Mouse (Mus musculus): ENCODE measurements at regions not wholly inside any gene's neighbourhood (a gene's known extent, or its start where the extent isn't known, plus 50 kb on each side); places are given as distances from the start of the nearest gene placed in this dataset.
A peak's percentile ranks its signal among the peaks of the same experiment; 100 is the strongest.

GRCm38 (mm10) chr14:105706756-105707155 is 189.9 kb downstream of the Spry2 start:
- DNase-seq, result no peak

DNA sequence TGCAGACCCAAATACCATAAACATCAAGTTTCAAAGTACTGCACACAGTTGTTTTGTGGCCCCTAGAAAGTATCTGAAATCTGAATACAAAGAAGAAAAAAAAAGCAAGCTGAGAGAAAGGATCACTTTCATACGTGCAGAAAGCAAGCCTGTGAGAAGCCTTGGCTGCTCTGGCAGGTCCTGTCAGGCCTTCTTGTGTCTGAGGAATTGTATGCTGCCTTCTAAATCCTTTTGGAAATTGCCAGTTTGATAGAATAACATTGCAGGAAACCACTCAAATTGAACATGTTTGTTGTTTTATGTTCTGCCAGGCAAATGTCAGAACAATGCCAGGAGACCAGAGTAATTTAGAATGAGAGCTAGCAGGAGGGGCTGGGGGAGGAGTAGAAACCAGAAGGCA is 198.0 kb downstream of the Spry2 start:
- DNase-seq, result no peak

DNA sequence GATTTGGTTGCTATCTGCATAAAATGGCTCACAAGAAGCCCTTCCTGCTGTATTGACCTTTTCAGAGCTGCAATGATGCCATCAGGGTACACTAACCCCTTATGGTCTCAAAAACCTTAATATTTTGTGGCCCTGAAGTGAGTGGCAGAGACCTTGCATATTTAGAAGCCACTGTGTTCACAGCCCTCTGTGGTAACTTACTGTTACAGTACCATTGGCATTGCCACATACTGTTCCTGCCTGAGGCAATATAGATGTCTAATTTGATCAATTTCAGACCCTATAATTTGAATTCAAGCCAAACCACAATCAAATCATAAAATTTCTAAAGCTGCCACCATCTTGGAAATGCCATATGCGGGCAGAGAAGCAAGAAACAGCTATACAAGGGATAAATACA is 198.5 kb downstream of the Spry2 start:
- DNase-seq, result no peak

GRCm38 (mm10) chr14:105697398-105697797 is 199.2 kb downstream of the Spry2 start:
- DNase-seq, result no peak

- no peak for DNase-seq
These were observed 201.7 kb downstream of the Spry2 start for GRCm38 (mm10) chr14:105694969-105695368.

DNA sequence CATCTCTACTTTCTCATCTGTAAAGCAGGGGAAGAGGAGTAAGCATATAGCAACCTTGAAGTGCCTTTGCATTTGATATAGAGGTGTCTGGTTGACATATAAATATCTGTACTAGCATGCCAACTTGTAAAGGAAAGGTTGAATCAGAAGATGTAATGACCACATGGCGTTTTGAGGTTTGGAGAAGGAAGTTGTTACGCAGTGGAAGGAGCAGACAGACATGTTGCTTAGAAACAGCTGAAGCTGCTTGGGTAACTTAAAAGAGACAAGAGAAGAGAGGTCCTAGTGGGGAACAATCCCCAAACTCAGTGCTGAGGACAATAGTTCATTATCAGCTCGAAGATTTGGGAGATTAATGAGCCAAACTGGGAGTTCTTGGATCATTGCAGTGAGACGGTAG is 202.9 kb downstream of the Spry2 start:
- no peak for DNase-seq

DNA sequence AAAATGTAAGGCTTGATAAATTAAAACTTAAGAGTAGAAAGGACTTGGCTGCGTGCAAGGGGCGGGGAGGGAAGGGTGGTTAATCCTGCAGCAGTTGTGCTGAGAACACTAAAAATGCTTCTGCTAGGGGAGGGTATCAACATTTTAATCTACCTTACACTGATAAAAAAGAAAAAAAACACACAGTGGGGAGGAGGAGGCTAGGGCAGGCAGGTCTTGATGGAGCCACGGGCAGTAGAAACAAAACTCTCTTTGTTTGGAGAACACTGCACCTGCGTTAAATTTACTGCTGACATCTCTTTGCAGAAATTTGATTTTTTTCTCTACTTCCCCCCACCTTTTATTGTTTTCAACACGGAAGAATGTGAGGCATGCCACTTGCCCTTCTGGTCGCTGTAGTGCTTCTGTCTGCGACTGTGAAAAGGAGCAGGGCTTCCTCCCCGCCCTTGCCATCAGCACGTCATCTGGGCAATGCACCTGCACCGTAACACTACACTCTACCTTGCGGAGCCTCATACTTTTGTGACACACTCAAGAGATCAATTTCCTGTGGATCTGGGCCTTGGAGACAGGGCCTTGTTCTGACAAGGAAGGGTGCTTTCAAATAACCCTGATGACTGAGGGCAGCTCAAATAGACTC is 211.7 kb downstream of the Spry2 start:
- DNase-seq, result no peak

- DNase-seq, result no peak
These were observed 212.3 kb downstream of the Spry2 start for GRCm38 (mm10) chr14:105684329-105684728.

GRCm38 (mm10) chr14:105676646-105676930 is 220.0 kb downstream of the Spry2 start:
- DNase-seq, result no peak

DNA sequence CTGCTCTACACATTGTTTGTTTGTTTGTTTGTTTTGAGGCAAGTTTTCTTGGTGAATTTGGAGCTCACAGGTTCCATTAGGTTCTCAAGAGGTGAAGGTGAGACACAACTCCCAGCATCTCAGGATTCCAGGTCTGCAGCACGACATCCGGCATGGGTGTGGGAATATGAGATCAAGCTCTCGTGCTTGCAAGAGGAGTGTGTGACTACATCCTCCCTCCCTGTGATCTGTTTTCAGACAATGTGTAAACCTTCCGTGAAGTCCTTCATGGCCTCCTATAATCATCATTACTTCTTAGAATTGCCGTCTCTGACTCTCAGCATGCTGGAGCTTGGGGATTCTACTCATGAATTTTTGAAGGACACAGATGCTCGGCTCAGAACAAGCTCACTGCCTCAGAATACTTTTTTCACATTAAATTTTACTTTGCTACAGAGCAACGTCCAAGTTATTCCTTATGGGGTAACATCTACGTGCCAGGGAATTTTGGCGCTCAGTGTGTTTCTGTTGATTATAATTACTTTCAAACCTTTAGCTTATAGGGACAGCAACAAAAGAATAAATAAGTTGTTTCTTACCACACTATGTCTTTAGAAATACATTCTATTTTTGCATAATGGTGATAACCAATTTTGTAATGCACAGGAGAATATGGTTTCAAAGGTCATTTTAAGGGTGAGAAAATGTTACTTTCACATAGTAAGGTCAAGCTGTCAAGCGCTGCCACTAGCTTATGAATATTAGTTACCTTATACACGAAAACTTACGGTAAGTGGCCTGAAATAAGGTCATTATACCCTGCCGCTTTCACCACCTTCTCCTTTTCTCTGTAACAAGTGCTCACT is 220.6 kb downstream of the Spry2 start:
- no peak for DNase-seq

DNA sequence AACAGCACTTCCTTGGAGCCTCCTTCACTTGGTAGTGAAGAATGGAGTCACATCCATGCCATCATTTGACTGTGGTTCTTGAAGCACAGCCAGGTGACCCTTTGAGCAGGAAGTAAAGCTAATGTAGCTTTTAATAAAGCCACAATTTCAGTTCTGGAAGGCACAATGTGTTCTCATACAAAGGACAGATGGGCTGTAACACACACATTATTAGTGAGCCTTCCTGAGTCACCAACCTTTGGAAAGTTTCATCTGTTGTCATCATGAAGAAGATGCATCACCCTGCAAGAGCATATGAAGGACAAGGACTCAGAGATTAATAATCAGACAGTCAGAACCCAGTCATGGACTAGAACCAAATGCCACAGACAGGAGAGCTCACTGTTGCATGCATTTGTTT is 221.6 kb downstream of the Spry2 start:
- no peak for DNase-seq

GRCm38 (mm10) chr14:105668969-105669368 is 227.7 kb downstream of the Spry2 start:
- no peak for DNase-seq

GRCm38 (mm10) chr14:105664671-105665198 is 231.9 kb downstream of the Spry2 start:
- peak in 1 of 2 experiments; percentile 17 for DNase-seq

DNA sequence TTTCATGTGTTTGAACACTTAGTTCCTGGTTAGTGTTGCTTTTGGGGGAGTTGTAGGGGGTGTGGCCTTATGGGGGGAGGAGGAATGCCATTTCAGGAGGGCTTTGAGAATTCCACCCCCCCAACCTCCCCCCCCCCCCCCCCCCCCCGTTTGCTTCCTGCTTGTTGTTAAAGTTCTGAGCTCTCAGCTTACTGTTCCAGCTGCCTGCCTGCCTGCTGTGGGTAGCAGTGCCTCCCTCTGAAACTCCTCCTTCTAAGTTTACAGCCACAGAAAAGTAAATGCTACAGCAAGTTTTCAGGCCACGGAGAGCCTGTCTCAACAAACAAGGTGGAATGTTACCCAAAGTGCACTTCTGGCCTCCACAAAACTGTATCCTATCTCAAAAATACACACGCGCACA is 233.1 kb downstream of the Spry2 start:
- DNase-seq, result no peak

- DNase-seq, result no peak
These were observed 233.8 kb downstream of the Spry2 start for GRCm38 (mm10) chr14:105662839-105663238.

- DNase-seq, result no peak
These were observed 238.3 kb downstream of the Spry2 start for GRCm38 (mm10) chr14:105658316-105658715.

- DNase-seq, result no peak
These were observed 249.5 kb downstream of the Spry2 start for GRCm38 (mm10) chr14:105647166-105647565.

GRCm38 (mm10) chr14:105644428-105644827 is 252.2 kb downstream of the Spry2 start:
- no peak for DNase-seq

DNA sequence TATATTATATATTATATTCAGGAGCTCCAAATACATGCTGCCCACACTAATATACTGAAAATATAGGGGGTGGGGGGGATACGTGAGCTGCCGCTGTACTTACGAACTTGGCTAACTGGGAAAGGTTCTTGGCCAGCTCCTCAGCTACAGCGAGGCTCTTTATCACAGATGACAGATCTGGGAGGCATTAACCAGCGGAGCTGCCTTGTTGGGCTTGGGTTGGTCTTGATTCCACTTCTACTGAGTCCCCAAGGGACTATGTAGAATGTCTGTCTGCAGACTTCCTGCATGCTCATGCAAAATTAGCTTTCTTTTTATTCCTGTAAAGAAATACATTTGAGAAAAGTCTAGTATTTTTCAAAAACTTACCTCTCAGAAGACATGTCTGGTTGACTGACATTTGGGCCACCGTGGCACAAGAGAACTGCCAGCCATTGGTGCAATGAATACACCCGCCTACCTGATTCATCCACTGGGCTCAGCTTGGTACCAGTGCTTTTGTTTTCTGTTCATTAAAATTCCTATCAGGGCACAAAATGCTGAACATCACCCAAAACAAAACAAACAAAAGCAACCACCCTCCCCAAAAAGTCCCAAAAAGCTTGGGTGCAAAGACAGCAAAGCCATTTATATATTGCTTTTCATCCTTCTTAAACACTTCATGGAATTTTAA is 253.2 kb downstream of the Spry2 start:
- no peak for DNase-seq

DNA sequence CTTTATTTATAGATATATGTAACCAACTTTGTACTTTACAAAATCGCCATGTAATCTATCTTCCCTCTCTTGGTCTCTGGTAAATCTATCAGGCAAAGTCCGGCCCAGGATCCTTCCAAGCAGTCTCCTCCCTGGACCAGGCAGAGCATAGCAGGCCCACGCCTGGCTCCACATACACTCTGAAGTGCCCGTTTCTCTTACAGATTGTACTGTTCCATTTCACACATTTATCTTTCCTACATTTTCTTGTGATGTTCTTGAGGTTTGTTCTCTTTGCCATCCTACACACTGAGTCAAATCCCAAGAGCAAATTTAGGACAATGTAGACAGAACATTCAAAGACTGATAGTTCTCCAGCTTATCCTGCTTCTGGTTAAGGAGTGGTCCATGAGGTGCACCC is 264.3 kb downstream of the Spry2 start:
- no peak for DNase-seq

- no peak for DNase-seq
These were observed 265.0 kb downstream of the Spry2 start for GRCm38 (mm10) chr14:105631681-105632031.

DNA sequence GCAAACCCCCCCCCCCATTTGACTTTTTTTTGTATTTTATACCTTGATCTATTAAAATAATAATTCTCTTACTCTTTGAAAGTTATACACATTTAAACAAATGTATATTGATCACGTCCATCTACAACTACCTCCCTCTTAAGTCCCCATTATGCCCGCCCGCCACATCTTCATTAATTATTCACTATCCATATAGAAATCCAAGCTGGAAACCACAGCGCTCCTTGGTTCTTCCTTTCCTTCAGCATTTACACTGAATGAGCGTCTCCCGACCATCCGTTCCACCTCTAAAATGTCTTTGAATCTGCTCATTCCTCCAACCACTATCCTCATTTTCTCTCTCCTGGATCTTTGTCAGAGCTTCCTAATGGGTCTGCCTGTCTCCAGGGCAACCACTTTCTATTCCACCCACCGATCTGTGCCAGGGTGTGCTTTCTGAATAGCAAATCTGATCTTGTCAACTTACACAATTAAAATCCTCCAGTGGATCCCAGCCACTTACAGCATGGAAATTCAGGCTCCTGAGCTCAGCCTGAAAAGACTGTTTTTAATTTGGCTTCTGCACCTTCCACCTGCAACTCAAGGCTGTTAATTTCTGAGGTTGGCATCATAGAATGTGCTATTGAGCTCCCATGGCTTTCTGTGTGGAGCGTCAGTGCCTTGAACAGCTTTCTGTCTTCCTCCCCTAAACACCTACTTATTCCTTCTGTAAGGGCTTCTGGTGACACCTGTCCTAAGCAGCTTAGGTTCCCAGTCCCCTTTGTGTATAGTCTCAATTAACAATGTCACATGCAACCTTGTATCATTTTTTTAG is 265.5 kb downstream of the Spry2 start:
- no peak for DNase-seq

DNA sequence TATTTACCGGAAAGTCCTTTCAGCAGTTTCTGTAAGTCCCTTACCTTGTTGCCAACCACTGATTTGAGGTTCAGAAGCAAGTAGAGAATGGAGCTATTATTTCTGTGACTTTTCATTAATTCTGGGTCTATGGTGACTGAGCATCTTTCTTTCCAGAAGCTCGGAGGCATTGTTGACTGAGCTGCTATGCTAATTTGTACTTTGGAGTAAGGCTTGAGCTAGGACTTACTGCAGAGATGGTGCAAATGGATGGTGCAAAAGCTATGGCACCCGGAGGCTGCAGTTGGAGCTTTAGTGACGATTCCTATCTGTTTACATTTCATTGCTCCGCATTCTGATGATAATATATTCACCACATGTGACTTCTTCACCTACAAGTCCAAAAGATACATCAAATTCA is 266.2 kb downstream of the Spry2 start:
- no peak for DNase-seq

All from kidney, adult 8-10 months (tissue).